Mouse (Mus musculus) urinary bladder, adult 18-20 months (tissue): ENCODE data around the gene Mycbp.
A peak's percentile ranks its signal among the peaks of the same experiment; 100 is the strongest.

Experiments
- DNase-seq, 2 experiments: peaks; one replicate each; pipeline ENCODE4 v3.0.0; 2022; ENCODE audit warnings: low spot score in 2 of 2, mixed read lengths in 2 of 2

Gene Mycbp

GRCm38 (mm10) chr4:123904333-123905125, at the start of gene Mycbp:
Gene Mycbp, plus strand, starts transcription at chr4:123904832.
- DNase-seq = peak; percentile 99 to 100

- DNase-seq = no peak
Measured at GRCm38 (mm10) chr4:123856888-123857287, 47.7 kb upstream of the Mycbp start.

- DNase-seq = no peak
Measured at GRCm38 (mm10) chr4:123858090-123858489, 46.5 kb upstream of the Mycbp start.

GRCm38 (mm10) chr4:123859379-123859778, 45.3 kb upstream of the Mycbp start, which contains the start of gene 4933427I04Rik:
Gene 4933427I04Rik, plus strand, starts transcription at chr4:123859679.
- DNase-seq = no peak

GRCm38 (mm10) chr4:123859803-123860202, 44.8 kb upstream of the Mycbp start:
- no peak for DNase-seq

GRCm38 (mm10) chr4:123860621-123861020, 44.0 kb upstream of the Mycbp start:
- no peak for DNase-seq

- no peak for DNase-seq
Measured at GRCm38 (mm10) chr4:123893726-123894125, 10.9 kb upstream of the Mycbp start.

GRCm38 (mm10) chr4:123894295-123894694, 10.3 kb upstream of the Mycbp start:
- DNase-seq = no peak

- DNase-seq = no peak
Measured at GRCm38 (mm10) chr4:123898696-123899095, 5.9 kb upstream of the Mycbp start.

- no peak for DNase-seq
Measured at GRCm38 (mm10) chr4:123903432-123903831, 1.2 kb upstream of the Mycbp start.

GRCm38 (mm10) chr4:123905126-123905668, 565 bp downstream of the Mycbp start:
- no peak for DNase-seq

GRCm38 (mm10) chr4:123911503-123911902, 6.9 kb downstream of the Mycbp start:
- no peak for DNase-seq

GRCm38 (mm10) chr4:123912431-123912830, 7.8 kb downstream of the Mycbp start:
- no peak for DNase-seq

- DNase-seq = peak; percentile 100
Measured at GRCm38 (mm10) chr4:123916748-123917547, 12.3 kb downstream of the Mycbp start, which contains the start of gene Rragc. Gene Rragc, plus strand, starts transcription at chr4:123917446.

- no peak for DNase-seq
Measured at GRCm38 (mm10) chr4:123917548-123918140, 13.0 kb downstream of the Mycbp start, which contains the start of gene 4930535I16Rik. Gene 4930535I16Rik, minus strand, starts transcription at chr4:123918022.

GRCm38 (mm10) chr4:123918851-123919250, 14.2 kb downstream of the Mycbp start:
- no peak for DNase-seq

GRCm38 (mm10) chr4:123921055-123921565, 16.5 kb downstream of the Mycbp start:
- DNase-seq = no peak

- no peak for DNase-seq
Measured at GRCm38 (mm10) chr4:123927961-123928360, 23.3 kb downstream of the Mycbp start.

- DNase-seq = no peak
Measured at GRCm38 (mm10) chr4:123929994-123930393, 25.4 kb downstream of the Mycbp start.

- no peak for DNase-seq
Measured at GRCm38 (mm10) chr4:123934306-123934705, 29.7 kb downstream of the Mycbp start.

- DNase-seq = no peak
Measured at GRCm38 (mm10) chr4:123936059-123936458, 31.4 kb downstream of the Mycbp start.

- peak; percentile 37 to 59 for DNase-seq
Measured at GRCm38 (mm10) chr4:123939838-123940237, 35.2 kb downstream of the Mycbp start.
